Mouse (Mus musculus) ES-CJ7 (cell line): Measurements from ENCODE around the gene Gpr137.
"Not testable (repeated sequence)": the region's sequence is repeated elsewhere in the genome, so short reads cannot be mapped to it uniquely, and the experiment has no call there.

Experiments used
- DNase-seq: peaks from one replicate; pipeline ENCODE4 v3.0.0; 2011; ENCODE audit warnings: low read depth, low spot score

Gpr137 gene

GRCm38 (mm10) chr19:6905498-6906159 is 36.7 kb downstream of the Gpr137 start:
- DNase-seq, result no peak

- no peak for DNase-seq
These were observed 37.4 kb downstream of the Gpr137 start for GRCm38 (mm10) chr19:6904846-6905245.

DNA sequence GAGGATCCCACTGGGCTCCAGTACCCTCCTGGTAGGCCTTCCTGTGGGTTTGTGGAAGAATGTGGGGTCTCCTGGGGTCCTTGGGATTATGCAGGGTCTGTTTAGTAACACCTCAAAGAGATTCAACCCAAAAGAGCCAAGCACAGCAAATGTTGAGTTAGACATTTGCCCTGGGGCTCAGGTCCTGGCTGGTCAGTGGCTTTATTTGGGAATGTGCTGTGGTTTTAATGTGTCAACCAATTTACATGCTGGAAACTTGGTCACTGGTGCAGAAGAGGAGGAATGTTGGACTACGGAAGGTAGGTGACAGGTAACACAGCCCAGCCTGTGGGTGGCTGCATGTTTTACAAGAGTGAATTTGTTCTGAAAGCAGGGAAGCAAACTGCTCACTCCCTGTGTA is 39.2 kb downstream of the Gpr137 start:
- no peak for DNase-seq

- DNase-seq, result no peak
These were observed 42.6 kb downstream of the Gpr137 start for GRCm38 (mm10) chr19:6899641-6900040.

- DNase-seq, result not testable (repeated sequence)
These were observed 46.5 kb downstream of the Gpr137 start for GRCm38 (mm10) chr19:6895608-6896305.

DNA sequence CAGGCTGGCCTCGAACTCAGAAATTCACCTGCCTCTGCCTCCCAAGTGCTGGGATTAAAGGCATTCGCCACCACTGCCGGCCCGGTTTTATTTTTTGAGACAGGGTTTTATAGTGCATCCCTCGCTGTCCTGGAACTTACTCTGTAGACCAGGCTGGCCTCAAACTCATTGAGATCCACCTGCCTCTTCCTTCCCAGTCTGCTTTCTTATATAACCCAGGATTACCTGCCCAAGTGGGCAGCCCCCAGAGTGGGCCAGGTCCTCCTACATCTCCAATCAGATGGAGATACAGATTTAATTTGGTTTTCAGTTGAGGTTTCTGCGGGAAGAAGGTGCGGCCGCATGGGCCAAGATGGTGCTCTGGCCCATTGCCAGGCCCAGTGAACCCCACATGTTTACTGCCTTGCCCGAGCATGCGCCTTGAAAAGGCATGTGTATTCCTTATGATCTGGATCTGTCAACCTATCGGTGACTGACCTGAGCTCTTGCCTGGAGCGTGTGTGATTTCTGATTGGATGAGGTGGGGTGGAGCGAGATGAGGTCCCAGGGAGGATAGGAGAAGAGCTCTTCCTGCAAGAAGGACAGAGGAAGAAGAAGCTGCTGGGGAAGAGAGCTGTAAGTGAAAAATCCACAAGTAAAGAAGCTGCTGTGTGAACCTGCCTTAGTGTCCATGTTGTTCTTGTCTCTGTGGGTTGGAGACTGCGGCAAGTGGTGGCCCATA is 48.4 kb downstream of the Gpr137 start:
- no peak for DNase-seq

GRCm38 (mm10) chr19:6892512-6892911 is 49.8 kb downstream of the Gpr137 start:
- DNase-seq, result no peak
